Mouse (Mus musculus) spleen, postnatal 0 days (tissue): ENCODE results near the gene Prl2c5. TPM values are rescaled to one million over a fixed set of nuclear protein-coding genes. Genes with fewer than 3 reads are reported as not detected.

Experiments used
- polyA plus RNA-seq: library from polyadenylated mRNA; unstranded; fragments of >200 nt; fragmentation: Nextera tagmentation; extraction: Ambion mirVana; gene quantifications from 2 replicates; pipeline ENCODE4 v1.2.1, GENCODE M21; 2015

Prl2c5 gene
- not detected in 2 replicates for polyA plus RNA-seq

GRCm38 (mm10) chr13:13182415-13182814 lies at the start of gene Prl2c5:
Gene Prl2c5, plus strand, starts transcription at chr13:13182715.

Other genes starting within 250 kb of the Prl2c5 start
- 0.61 TPM in 1 of 2 replicates, not detected in the other for gene Prl2c2, start 177.3 kb upstream of the Prl2c5 start, polyA plus RNA-seq
- 3.8 and 6.2 TPM in 2 replicates for gene Gpr137b, start 211.3 kb downstream of the Prl2c5 start, polyA plus RNA-seq